Mouse (Mus musculus) neural tube, embryonic 11.5 days (tissue): Measurements from ENCODE around the gene C3ar1. TPM values are rescaled to one million over a fixed set of nuclear protein-coding genes. Genes with fewer than 3 reads are reported as not detected.

ENCODE experiments used
- microRNA-seq: library from miRNA; unstranded; fragments of <30 nt; microRNA quantifications from one replicate; pipeline ENCODE4, GENCODE M21; 2016
- polyA plus RNA-seq: library from polyadenylated mRNA; unstranded; fragments of >200 nt; fragmentation: Nextera tagmentation; extraction: Ambion mirVana; gene quantifications from 2 replicates; pipeline ENCODE4 v1.2.1, GENCODE M21; 2014

The C3ar1 gene
- polyA plus RNA-seq, 1 experiment from 2014 or later: 1.8 TPM

Small RNA genes lying within 50 kb of the gene (microRNA-seq; reads per million reads assigned to microRNA genes)
- gene Mir7231: not detected

Other genes starting within 250 kb of the C3ar1 start
- gene Gdf3, start 246.1 kb downstream of the C3ar1 start, polyA plus RNA-seq: 0.13 TPM in 1 of 2 replicates, not detected in the other
- gene Dppa3, start 229.8 kb downstream of the C3ar1 start, polyA plus RNA-seq: not detected in 2 replicates
- 0.11 TPM in 1 of 2 replicates, not detected in the other for gene Nanog, start 148.7 kb downstream of the C3ar1 start, polyA plus RNA-seq
- gene Slc2a3, start 54.5 kb downstream of the C3ar1 start, polyA plus RNA-seq: 31.1 and 39.5 TPM in 2 replicates
- 4.8 and 5.1 TPM in 2 replicates for gene Foxj2, start 36.2 kb downstream of the C3ar1 start, polyA plus RNA-seq
- 76.4 and 80.7 TPM in 2 replicates for gene Necap1, start 18.3 kb upstream of the C3ar1 start, polyA plus RNA-seq
- 0.70 and 0.72 TPM in 2 replicates for gene Clec4a1, start 65.7 kb upstream of the C3ar1 start, polyA plus RNA-seq
- 0.40 and 0.62 TPM in 2 replicates for gene Clec4a3, start 96.4 kb upstream of the C3ar1 start, polyA plus RNA-seq
- not detected in 2 replicates for gene Clec4a4, start 134.2 kb upstream of the C3ar1 start, polyA plus RNA-seq
- not detected in 2 replicates for gene Clec4b1, start 193.8 kb upstream of the C3ar1 start, polyA plus RNA-seq